8 mouse cellular contexts compared by ENCODE assay signal in the genomic region with DNA sequence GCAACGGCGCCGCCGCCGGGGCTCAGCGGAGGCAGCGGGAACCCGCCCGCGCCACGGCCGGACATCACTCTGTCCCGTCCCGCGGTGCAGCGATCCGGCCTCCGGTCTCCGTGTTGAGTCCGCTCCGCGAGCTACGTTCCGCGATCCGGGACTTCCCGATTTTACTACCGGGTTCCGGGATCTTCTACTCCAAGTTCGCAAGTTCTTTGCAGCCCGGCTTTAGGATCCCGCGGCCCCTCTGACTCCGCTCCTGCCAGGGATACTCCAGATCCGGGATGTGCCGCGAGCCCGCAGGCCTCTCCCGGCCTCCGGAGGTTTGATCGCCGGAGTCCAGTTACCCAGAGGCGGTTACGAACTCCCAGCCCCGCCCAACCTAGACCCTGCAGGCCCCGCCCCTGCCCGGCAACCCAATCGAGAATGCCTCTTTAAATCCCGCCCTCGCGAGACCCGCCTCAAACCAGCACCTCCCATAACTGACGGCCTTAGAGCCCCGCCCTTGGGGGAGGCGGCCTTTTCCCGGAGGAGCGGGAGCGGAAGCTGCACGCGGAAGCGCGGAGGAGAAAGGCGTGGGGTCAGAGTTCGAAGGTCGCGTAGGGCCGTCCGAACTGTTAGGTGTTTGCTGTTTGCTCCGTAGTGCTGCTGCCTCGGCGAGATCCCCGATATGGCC. TPM values are rescaled to one million over a fixed set of nuclear protein-coding genes. Genes with fewer than 3 reads are reported as not detected.
A peak's percentile ranks its signal among the peaks of the same experiment; 100 is the strongest.
DNase-seq lines count a peak whose midpoint lies in the region; ATAC-seq and TF ChIP-seq lines count a peak whose summit lies in the region.

TSS of gene Smarcd2 (minus strand) at position 329 of the 667 bp plus-strand sequence.

- H3K79me2 ChIP-seq in C2C12 (ENCODE audit: control insufficient read depth, insufficient read depth) (peaks cover 48% of the 10 kb centered on the region), myocyte (ENCODE audit: control insufficient read depth, insufficient read depth) (peaks cover 36% of the 10 kb centered on the region)
- peaks cover 15% of the 10 kb centered on the region; the same call in 1 of the 2 replicates for H3K79me2 ChIP-seq in liver, adult 2 months (ENCODE audit: control insufficient read depth, insufficient read depth, low read length)

- H3K36me3 ChIP-seq in C2C12 (ENCODE audit: control insufficient read depth, insufficient read depth) = peaks cover 5% of the 10 kb centered on the region
- H3K36me3 ChIP-seq in erythroblast, embryonic 14.5 days (ENCODE audit: control insufficient read depth) = peaks cover 28% of the 10 kb centered on the region
- H3K36me3 ChIP-seq in heart, embryonic 11.5 days (ENCODE audit: control insufficient read depth, insufficient read depth, low read length) = no peaks in the 10 kb centered on the region; the same call in 1 of the 2 replicates
- H3K36me3 ChIP-seq in kidney, embryonic 16.5 days (ENCODE audit: insufficient read depth, low read length) = no peaks in the 10 kb centered on the region; the same call in 1 of the 2 replicates
- no peaks in the 10 kb centered on the region for H3K36me3 ChIP-seq in liver, adult 2 months (ENCODE audit: control insufficient read depth, insufficient read depth, low read length)
- H3K36me3 ChIP-seq in myocyte (ENCODE audit: control insufficient read depth, insufficient read depth) = no peaks in the 10 kb centered on the region
- peaks cover under 1% of the 10 kb centered on the region; the same call in 1 of the 2 replicates for H3K36me3 ChIP-seq in splenic B cell, adult 2 months (ENCODE audit: control insufficient read depth, insufficient read depth, low read length, poor library complexity, severe bottlenecking)

- DNase-seq in brain, embryonic 14.5 days (ENCODE audit: low read depth) = peak; percentile 100
- peak; percentile 94 for DNase-seq in liver, adult 2 months (ENCODE audit: extremely low read depth, low read depth, low spot score)
- peak; percentile 96 for DNase-seq in splenic B cell, adult 2 months (ENCODE audit: low read depth, low spot score)

- ATAC-seq in heart, embryonic 11.5 days (replicated peaks; ENCODE audit: insufficient number of reproducible peaks, low FRiP score, low TSS enrichment) = peak; percentile 90
- ATAC-seq in kidney, embryonic 16.5 days (ENCODE audit: low FRiP score, low TSS enrichment) = peak; percentile 93

- H3ac ChIP-seq in C2C12 (ENCODE audit: control insufficient read depth, insufficient read length, low read depth) (peak within 1 kb of the TSS; percentile 99), myocyte (ENCODE audit: control insufficient read depth, insufficient read length) (peak within 1 kb of the TSS; percentile 88)

- peak within 1 kb of the TSS; percentile 77 for H3K4me2 ChIP-seq in heart, embryonic 11.5 days
- H3K4me2 ChIP-seq in kidney, embryonic 16.5 days (replicated peaks; ENCODE audit: low read depth, low read length) = peak within 1 kb of the TSS; percentile 79
- peak within 1 kb of the TSS; percentile 87 for H3K4me2 ChIP-seq in myocyte (ENCODE audit: low read depth)

- no peaks in the 10 kb centered on the region for H3K27me3 ChIP-seq in C2C12 (ENCODE audit: control insufficient read depth, insufficient read depth, insufficient read length)
- peaks cover 2% of the 10 kb centered on the region for H3K27me3 ChIP-seq in erythroblast, embryonic 14.5 days (ENCODE audit: control insufficient read depth)
- H3K27me3 ChIP-seq in heart, embryonic 11.5 days (ENCODE audit: control insufficient read depth, insufficient read depth, low read length) = no peaks in the 10 kb centered on the region
- no peaks in the 10 kb centered on the region for H3K27me3 ChIP-seq in kidney, embryonic 16.5 days (ENCODE audit: insufficient read depth, low read length)
- H3K27me3 ChIP-seq in liver, adult 2 months (ENCODE audit: control insufficient read depth, insufficient read depth, low read length) = no peaks in the 10 kb centered on the region
- no peaks in the 10 kb centered on the region for H3K27me3 ChIP-seq in myocyte (ENCODE audit: control insufficient read depth, insufficient read depth, insufficient read length)
- H3K27me3 ChIP-seq in splenic B cell, adult 2 months (ENCODE audit: control insufficient read depth, insufficient read depth, low read length, poor library complexity, severe bottlenecking) = no peaks in the 10 kb centered on the region

- peak within 1 kb of the TSS; percentile 85 for H3K27ac ChIP-seq in heart, embryonic 11.5 days (ENCODE audit: low read depth, low read length)
- peak within 1 kb of the TSS; percentile 97 for H3K27ac ChIP-seq in kidney, embryonic 16.5 days (ENCODE audit: low read length)
- peak within 1 kb of the TSS; percentile 91 for H3K27ac ChIP-seq in liver, adult 2 months (replicated peaks; ENCODE audit: insufficient read depth, low read depth, low read length)

- H3K79me3 ChIP-seq in C2C12 (ENCODE audit: low read depth) = peaks cover 32% of the 10 kb centered on the region

- peak within 1 kb of the TSS; percentile 71 for H3K4me3 ChIP-seq in C2C12 (ENCODE audit: insufficient read depth, poor library complexity, severe bottlenecking)
- peak within 1 kb of the TSS; percentile 95 for H3K4me3 ChIP-seq in erythroblast, embryonic 14.5 days (replicated peaks)
- H3K4me3 ChIP-seq in heart, embryonic 11.5 days (ENCODE audit: low read depth, low read length) = peak within 1 kb of the TSS; percentile 79
- H3K4me3 ChIP-seq in kidney, embryonic 16.5 days (ENCODE audit: low read length) = peak within 1 kb of the TSS; percentile 82
- H3K4me3 ChIP-seq in liver, adult 2 months (ENCODE audit: insufficient read depth, low read depth, low read length) = peak within 1 kb of the TSS; percentile 96
- peak within 1 kb of the TSS; percentile 60 for H3K4me3 ChIP-seq in myocyte

- H3K9ac ChIP-seq in heart, embryonic 11.5 days (ENCODE audit: low read depth, low read length) = peak within 1 kb of the TSS; percentile 84
- H3K9ac ChIP-seq in kidney, embryonic 16.5 days (replicated peaks; ENCODE audit: low read length) = peak within 1 kb of the TSS; percentile 99
- H3K9ac ChIP-seq in liver, adult 2 months (ENCODE audit: low read depth, low read length) = peak within 1 kb of the TSS; percentile 94

- TF ChIP-seq CTCF in C2C12 (IDR thresholded peaks at IDR 0.05; ENCODE audit: control insufficient read depth, insufficient read depth, insufficient read length) = no peak
- no peak for TF ChIP-seq CTCF in brain, embryonic 14.5 days (IDR thresholded peaks at IDR 0.05; ENCODE audit: borderline replicate concordance, extremely low read depth, insufficient read depth, insufficient read length)
- no peak for TF ChIP-seq CTCF in liver, adult 2 months (IDR thresholded peaks at IDR 0.05; ENCODE audit: low read depth, low read length)

- H3K9me3 ChIP-seq in erythroblast, embryonic 14.5 days (ENCODE audit: control insufficient read depth, low read length) = no peaks in the 10 kb centered on the region
- no peaks in the 10 kb centered on the region for H3K9me3 ChIP-seq in heart, embryonic 11.5 days (replicated peaks; ENCODE audit: control insufficient read depth, low read length)
- no peaks in the 10 kb centered on the region for H3K9me3 ChIP-seq in kidney, embryonic 16.5 days (ENCODE audit: low read length)

- H3K4me1 ChIP-seq in erythroblast, embryonic 14.5 days (ENCODE audit: control insufficient read depth) = peaks cover 64% of the 10 kb centered on the region
- H3K4me1 ChIP-seq in heart, embryonic 11.5 days (ENCODE audit: control insufficient read depth, insufficient read depth, low read length) = peaks cover 32% of the 10 kb centered on the region
- H3K4me1 ChIP-seq in kidney, embryonic 16.5 days (ENCODE audit: insufficient read depth, low read length) = peaks cover 58% of the 10 kb centered on the region
- H3K4me1 ChIP-seq in liver, adult 2 months (ENCODE audit: control insufficient read depth, insufficient read depth, low read length) = peaks cover 28% of the 10 kb centered on the region

- under 1% methylated on average over 72 of the region's 72 CpGs for WGBS in heart, embryonic 11.5 days (ENCODE audit: insufficient replicate concordance)
- WGBS in kidney, embryonic 16.5 days = under 1% methylated on average over 60 of the region's 72 CpGs
- under 1% methylated on average over 72 of the region's 72 CpGs for WGBS in liver, adult 2 months

- TF ChIP-seq POLR2A in brain, embryonic 14.5 days (IDR thresholded peaks at IDR 0.05; ENCODE audit: borderline replicate concordance, extremely low read depth, insufficient read depth, insufficient read length, poor library complexity, severe bottlenecking) = peak; percentile 31; the same call in 1 of the 2 replicates
- peak; percentile 90 for TF ChIP-seq POLR2A in liver, adult 2 months (IDR thresholded peaks at IDR 0.05; ENCODE audit: extremely low read depth, insufficient read depth, low read length)
- TF ChIP-seq POLR2A in myocyte (IDR thresholded peaks at IDR 0.05; ENCODE audit: insufficient read length, low read depth) = peak; percentile 85

TF ChIP-seq in C2C12, 6 proteins besides CTCF, POLR2A, EP300 and RAD21:
- TF ChIP-seq MYOG (IDR thresholded peaks at IDR 0.05; ENCODE audit: control insufficient read depth, extremely low read depth, insufficient read length) = no peak
- peak; percentile 76 for TF ChIP-seq MAX (IDR thresholded peaks at IDR 0.05)

TF ChIP-seq in myocyte, 11 proteins besides CTCF, POLR2A, EP300 and RAD21:
- no peak for TF ChIP-seq CEBPB (IDR thresholded peaks at IDR 0.05; ENCODE audit: insufficient read depth, poor library complexity, severe bottlenecking)
- TF ChIP-seq SRF (IDR thresholded peaks at IDR 0.05; ENCODE audit: control insufficient read depth, insufficient read length, low read depth) = no peak
- TF ChIP-seq POLR2AphosphoS2 (IDR thresholded peaks at IDR 0.05; ENCODE audit: insufficient read length, low read depth) = peak; percentile 86
- no peak for TF ChIP-seq TCF3 (IDR thresholded peaks at IDR 0.05; ENCODE audit: insufficient read length, low read depth)
- TF ChIP-seq TCF12 (IDR thresholded peaks at IDR 0.05; ENCODE audit: insufficient read depth, poor library complexity, severe bottlenecking) = no peak
- no peak for TF ChIP-seq USF1 (IDR thresholded peaks at IDR 0.05; ENCODE audit: low read depth)
- TF ChIP-seq MYOG (IDR thresholded peaks at IDR 0.05; ENCODE audit: control insufficient read depth in 1 of 3, insufficient read depth in 1 of 3, insufficient read length in 2 of 3, low read depth in 2 of 3) = peak in 1 of 3 experiments; percentile 10
- TF ChIP-seq E2F4 (IDR thresholded peaks at IDR 0.05; ENCODE audit: insufficient read depth) = peak; percentile 27
- no peak for TF ChIP-seq REST (IDR thresholded peaks at IDR 0.05; ENCODE audit: insufficient read depth, insufficient read length)

RNA-seq across cellular contexts. Expression of gene Smarcd2, which starts in this region (rescaled TPM):
- polyA plus RNA-seq in C2C12 (2012; fragmentation: generic; extraction: Trizol) = 49.5 TPM
- polyA plus RNA-seq in brain, embryonic 14.5 days (2012; rRNA removed) = 37.3 and 51.0 TPM in 2 replicates
- 6.5 and 7.7 TPM in 2 replicates for polyA plus RNA-seq in erythroblast, embryonic 14.5 days (2012)
- polyA plus RNA-seq in heart, embryonic 11.5 days (2014; fragmentation: Nextera tagmentation; extraction: Ambion mirVana) = 22.4 and 25.9 TPM in 2 replicates
- 55.0 and 59.0 TPM in 2 replicates for polyA plus RNA-seq in kidney, embryonic 16.5 days (2015; fragmentation: Nextera tagmentation; extraction: Ambion mirVana)
- total RNA-seq in liver, adult 2 months (2014; rRNA removed) = 70.1 and 70.3 TPM in 2 replicates
- polyA plus RNA-seq in liver, adult 2 months (2012; rRNA removed) = 67.3 and 84.8 TPM in 2 replicates
- 42.9 TPM for polyA plus RNA-seq in myocyte (2012; fragmentation: generic; extraction: Trizol)

Comparison
In these comparisons a context has a peak if more than half of its experiments do, and no peak if none do; other contexts are left out.
1. Peak in every context shown above with its lines: DNase-seq, ATAC-seq, H3K4me3 ChIP-seq and H3K27ac ChIP-seq.
2. POLR2A ChIP-seq: peak in every context shown above with its lines; median percentile 90 in liver, adult 2 months; 85 in myocyte; 31 in brain, embryonic 14.5 days.